Mouse (Mus musculus) ovary, adult 18-20 months (tissue): ENCODE measurements around the gene Rbms3.

Source experiments
- DNase-seq: peaks from one replicate; pipeline ENCODE4 v3.0.0; 2022; ENCODE audit warnings: low spot score, mixed read lengths

The Rbms3 gene

DNA sequence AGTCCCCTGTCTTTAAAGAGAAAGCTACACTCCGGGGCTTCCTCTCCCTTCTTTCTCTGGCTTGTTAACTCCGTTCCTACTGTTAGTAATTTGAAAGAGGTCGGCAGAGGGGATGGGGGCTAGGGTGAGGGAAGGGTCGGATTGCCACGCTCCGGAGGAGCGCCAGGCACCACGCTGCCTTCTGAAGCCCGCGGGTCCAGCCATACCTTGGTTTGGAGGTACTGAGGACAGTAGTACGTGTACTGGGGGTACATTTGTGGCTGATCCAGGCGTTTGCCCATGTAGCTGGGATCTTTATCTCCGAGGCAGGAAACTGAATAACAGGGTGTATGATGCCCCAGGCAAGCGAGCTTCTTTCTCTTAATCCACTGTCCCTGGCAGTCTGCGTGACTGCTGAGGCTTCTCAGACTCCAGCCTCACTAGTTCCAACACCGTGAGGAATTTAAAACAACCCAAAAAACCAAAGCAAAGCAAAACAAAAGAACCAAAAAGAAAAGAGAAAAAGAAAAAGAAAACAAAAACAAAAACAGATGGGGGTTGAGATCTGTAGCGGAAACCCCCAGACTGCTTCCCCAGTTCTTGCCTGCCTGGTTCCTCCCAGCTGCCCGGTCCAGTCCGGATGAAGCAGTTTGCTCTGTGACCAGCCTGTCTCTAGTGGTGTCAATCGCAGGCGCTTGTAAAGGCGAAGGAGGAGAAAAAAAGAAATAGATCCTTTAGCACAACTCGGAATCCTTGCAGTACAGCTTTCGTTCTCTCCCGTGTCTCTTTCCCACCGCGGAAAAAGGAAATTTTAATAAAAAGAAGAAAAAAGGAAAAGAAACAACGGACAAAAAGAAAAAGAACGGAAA lies 378.0 kb downstream of the Rbms3 start:
- DNase-seq: no peak

DNA sequence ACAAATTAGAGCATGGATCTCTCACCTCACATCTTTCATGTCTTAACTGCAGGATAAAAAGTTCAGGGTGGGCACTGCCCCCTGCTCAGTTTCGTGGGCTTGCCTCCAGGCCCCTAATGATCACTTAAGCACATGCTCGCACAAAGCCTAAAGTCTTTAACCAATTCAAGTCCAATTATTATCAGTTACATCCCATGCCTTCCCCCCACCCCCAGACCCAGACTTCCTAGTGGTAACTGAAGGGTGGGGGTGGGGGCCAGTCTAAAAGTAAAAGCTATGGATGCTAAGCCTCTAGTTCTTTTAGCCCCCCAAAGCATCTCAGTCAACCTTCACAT lies 378.9 kb downstream of the Rbms3 start:
- no peak for DNase-seq

DNA sequence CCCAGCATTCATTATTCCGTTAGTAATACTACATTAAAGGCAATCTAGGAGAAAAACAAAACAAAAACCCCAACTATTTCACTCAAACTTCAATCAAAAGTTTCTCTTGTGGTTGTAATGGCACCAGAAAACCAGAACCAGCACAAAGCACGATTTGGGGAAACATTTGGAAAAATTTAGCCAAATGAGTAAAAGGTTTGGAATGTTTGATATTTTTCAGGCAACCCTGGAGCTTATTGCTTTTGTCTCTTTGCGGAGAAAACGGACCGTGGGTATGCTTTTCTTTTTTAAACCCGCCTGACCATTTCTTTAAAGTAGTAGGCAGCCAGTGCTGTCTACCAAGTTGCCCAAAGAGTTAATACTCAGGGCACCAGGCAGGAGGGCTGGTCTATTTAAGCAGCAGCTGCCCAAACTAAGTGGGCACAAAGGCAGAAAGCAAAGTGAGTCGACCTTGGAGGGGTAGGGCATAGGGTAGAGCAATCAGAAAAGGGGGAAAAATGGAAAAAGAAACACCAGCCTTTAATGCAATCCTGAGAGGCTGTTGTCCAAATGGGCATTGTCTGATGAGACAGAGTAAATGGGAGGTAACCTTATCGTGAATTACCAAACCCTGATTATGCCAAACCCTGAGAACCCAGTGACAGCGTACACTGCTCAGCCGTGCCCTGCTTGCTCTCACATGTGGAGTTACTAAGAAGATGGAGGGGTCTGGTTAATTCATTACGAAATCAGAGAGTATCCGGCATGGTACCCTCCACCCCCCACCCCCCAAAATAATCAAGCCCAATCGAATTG lies 379.5 kb downstream of the Rbms3 start:
- DNase-seq: no peak

DNA sequence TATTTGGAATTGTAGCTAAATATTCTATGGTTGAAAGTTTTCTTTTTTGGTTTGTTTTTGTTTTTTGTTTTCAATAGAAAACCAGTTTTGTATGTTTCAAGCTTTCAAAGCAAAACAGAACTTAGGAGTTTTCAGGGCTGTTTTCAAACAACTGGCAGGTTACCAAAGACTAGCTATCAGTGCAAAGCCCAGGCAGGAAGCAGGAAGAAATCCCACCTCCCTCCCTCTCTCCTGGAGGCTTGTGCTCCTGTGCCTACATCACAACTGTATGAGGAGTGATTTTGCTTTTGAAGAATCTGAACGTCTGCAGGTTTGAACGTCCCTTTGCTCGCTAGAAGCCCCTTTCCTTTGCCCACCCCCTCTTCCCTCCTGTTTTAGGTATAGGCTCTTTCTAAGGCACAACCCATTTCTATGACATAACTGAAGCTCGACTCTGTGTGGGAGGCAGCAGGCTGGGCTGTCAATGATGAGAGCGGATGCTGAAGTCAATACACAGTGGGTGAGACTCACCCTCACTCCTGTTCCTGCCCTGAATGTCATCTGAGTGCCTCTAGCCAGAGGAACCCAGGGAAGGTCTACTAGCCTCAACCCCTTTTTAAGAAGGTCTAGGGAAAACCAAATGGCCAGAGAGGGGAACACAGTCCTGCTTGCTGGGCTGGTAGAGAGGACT lies 382.3 kb downstream of the Rbms3 start:
- no peak for DNase-seq

DNA sequence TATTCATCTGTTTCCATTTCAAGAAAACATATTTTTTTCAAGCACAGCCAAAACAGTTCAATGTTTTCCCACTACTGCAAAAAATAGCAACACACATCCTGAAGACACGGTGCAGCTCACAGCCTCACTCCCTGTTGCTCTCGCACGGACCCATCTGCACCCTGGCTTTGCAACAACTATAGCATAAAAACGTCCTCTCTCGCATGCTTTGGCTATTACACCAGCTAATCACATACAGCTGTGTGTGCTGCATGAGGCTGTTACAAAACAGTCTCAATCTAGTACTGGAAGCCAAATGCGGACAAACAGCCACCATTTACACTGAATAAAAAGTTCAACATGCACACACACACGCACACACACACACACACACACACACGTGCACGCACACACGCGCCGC lies 383.5 kb downstream of the Rbms3 start:
- DNase-seq: no peak

DNA sequence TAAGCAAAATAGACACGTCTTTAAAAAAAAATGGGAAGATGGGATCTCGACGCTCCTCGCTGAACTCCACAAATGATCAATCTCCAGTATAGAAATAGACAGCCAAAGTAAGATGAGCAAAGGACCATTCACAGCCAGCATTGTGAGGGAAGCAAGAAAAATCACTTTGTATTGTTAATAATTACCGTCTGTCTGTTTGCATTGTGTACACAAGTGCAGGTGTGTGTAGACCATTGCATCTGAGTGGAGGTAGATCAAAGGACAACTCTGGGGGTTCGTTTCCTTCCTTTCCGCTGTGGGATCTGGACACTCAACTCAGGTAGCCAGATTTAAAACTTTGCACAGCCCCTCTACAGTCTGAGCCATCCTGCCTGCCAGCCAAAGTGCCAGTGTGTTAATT lies 386.3 kb downstream of the Rbms3 start:
- no peak for DNase-seq

DNA sequence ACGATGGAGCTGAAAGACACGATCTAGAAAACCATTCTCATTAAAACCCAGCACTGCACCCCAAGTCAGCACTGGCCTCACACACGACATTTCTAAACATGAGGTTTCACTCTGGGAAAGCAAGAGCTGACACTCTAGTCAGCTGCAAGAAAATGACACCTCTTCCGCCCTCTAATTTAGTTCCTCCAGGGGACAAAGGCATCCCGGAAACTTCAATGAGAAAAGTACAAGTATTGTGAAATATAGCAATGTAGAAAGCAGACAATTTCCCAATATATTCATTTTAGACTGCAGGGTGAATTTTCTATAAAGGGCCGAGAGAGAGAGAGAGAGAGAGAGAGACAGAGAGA lies 395.0 kb downstream of the Rbms3 start:
- no peak for DNase-seq

DNA sequence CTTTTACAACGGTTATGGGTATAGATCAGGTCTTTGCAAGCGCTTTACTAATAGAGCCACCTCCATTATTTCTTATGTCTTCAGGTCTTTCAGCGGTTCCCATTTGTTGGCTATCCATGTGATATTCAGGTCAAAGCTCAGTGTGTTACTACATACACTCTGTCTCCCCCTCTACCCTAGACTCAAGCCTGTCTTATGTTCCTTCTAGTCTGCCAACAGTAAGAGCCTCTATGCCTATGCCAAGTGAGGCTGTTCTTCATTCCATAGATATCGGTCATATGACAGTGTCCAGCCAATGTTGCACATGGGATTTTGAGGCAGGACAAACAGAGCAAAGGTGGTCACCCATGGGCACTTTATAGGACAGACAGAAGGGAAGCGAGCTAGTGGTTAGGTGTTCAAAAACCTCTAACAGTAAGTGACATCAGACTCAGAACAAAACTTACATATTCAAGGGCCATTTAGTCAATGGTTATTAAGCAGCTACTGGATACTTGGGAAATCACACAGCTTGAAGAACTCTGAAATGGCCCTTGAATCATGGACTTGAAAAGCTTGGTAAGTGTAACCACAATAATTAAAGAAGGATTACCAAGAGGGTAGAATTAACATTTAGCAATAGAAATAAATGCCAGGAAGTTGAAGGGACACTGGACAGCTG lies 395.5 kb downstream of the Rbms3 start:
- DNase-seq: no peak

DNA sequence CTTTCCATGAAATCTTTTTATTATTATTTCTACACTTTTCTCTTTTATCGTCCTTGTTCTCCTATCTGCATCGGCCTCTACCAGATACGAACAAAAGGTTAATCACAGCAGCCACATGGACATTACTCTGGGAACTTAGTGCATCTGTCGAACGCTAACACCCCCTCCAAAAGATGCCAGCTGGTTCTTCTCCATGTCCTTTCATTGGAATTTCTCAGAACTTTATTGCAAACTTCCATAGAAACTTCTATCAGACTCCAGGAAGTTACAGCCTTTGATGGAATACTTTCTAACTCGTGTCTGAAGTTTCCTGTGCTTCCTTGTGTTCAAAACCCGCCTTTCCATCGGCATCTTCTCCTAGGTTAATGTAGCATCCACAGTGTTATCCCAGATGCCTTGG lies 407.0 kb downstream of the Rbms3 start:
- no peak for DNase-seq

DNA sequence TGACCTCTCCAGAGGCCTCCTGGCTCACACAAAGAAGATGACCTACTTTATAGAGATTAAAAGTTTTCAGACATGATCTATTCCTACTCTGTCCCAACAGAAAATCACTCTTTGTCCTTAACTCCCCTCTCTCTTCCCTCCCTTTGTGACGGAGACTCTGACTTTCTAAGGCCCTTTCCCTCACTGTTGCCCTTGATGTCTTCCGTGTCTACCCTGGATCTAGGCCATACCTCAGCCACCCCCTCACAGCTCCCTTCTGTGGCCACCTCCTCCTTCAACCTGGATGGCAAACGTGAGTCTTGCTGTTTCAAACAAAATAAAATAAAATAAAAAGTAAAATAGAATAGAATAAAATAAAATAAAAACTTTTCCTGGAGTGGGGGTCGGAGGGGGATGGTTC lies 408.2 kb downstream of the Rbms3 start:
- no peak for DNase-seq

DNA sequence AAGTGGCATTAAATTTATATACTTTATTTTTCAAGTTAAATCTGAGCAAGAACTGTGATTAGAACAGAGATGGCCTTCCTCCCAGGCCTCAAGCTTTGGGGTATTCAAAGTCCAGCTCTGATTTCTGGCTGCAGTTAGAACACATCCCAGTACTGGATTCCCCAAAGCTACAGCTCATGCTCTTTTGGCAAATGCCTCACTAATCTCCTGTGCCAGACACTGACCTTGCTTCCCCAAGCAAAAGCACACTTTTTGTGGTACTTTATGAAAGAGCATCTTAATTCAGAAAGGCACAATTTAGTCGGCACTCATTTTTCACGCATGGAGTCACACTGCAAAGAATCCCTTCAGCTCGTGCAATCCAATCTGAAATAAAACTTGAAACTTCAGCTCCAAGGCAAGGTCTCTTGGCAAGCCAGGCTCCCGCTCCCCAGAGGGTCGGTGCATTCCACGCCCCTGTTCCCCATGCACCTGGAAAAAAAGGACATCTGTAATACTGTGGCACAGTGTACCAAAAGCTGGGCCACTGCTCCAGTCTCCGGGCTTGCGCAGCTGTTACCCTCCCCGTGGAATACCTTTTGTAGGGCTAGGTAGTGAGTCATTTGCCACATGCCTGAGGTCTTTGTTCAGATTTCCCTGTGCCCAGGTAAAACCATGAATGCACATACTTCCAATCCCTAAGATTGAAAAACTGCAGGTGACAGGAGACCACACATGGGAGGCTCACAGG lies 413.5 kb downstream of the Rbms3 start:
- DNase-seq: no peak

DNA sequence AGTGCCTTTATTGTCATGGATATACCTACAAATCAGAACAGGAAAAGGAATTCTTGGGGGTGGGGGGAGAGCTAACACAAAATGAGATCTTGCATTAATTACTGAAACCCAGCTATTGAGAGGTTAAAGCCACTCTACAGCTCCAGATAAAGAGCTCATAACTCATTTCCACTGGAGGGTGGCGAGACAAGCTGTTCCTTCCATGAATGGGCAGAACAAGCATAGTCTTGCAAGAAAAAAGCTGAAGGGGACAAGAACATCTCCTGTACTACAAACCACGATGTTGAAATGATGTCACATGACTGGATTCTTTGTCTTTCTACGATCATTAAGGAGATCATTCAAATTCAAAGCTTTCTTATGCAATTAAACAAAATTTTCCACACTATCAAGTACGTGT lies 417.7 kb downstream of the Rbms3 start:
- DNase-seq: no peak

DNA sequence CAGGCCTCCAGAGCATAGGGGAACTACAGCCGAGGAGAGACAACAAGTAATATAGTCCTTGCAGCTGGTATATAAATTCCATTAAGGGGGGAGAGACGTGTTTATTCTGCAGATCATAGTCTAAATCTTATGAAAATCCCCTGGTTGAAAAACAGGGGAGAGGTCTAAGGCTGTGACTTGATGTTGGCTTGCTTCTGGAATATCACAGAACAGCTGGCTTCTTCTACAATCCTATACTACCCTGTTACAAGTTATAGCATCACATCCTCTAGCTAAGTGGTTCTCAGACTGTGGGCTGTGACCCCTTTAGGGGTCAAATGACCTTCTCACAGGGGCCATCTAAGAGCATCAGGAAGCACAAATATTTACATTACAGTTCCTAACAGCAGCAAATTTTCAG lies 419.4 kb downstream of the Rbms3 start:
- DNase-seq: no peak

DNA sequence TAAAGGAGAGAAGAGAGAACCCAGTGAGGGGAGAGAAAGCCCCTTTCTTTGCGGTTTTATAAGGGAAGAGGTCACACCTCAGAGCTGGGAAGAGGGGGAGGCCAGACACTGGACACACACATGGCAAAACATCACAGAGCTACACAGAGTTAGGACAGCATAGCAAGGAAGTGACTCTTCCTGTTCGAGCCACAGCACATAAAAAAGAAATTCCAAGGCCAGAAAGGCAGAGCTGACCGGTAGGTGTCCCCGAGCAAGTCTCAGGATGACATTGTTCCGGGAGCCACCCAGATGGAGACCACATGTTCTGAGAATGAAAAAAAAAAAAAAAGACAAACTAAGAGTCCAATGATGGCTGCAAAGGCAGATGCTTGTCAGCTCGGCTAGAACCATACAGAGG lies 424.3 kb downstream of the Rbms3 start:
- DNase-seq: no peak

DNA sequence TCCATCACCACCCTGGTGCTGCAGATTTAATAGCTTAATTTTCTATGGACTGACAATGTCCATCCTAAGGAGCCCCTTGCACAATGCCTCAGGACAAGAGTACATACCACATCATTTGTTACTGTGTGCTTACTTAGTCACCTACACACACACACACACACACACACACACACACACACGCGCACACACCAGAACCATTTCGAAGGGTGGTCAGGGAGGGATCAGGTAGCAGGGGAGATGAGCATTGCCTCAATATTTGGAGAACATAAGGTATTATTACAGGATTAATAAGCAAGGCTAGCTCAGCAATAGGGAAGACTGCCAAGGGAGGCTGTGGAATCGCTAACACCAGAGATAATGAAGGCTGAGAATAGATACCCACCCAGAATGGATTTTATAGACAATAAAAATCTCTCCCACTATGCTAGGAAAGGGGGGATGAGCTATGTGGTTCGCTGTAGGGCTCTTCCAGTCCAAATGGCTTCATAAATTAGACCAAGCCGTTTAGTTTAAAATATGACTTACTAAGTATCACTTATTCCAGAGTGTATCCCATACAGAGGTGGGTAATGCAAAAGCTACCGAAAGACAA lies 429.6 kb downstream of the Rbms3 start:
- no peak for DNase-seq

DNA sequence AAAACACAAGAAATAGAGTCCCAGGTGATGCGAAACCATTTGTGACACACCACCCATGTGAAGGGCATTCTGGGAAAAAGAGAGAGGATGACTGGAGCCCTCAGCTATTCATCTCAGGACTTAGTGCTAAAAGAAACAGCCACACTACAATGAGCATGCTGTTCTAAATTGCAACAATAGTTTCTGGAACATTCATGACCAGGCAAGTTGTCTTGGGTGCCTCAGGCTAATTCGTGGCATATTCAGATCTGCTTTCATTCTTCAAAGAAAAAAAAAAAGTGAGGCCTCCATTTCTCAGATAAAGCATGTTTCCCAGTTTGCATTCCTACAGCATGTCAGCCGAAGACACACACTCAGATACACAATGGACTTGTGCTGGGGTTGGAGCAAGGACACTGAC lies 432.2 kb downstream of the Rbms3 start:
- no peak for DNase-seq

DNA sequence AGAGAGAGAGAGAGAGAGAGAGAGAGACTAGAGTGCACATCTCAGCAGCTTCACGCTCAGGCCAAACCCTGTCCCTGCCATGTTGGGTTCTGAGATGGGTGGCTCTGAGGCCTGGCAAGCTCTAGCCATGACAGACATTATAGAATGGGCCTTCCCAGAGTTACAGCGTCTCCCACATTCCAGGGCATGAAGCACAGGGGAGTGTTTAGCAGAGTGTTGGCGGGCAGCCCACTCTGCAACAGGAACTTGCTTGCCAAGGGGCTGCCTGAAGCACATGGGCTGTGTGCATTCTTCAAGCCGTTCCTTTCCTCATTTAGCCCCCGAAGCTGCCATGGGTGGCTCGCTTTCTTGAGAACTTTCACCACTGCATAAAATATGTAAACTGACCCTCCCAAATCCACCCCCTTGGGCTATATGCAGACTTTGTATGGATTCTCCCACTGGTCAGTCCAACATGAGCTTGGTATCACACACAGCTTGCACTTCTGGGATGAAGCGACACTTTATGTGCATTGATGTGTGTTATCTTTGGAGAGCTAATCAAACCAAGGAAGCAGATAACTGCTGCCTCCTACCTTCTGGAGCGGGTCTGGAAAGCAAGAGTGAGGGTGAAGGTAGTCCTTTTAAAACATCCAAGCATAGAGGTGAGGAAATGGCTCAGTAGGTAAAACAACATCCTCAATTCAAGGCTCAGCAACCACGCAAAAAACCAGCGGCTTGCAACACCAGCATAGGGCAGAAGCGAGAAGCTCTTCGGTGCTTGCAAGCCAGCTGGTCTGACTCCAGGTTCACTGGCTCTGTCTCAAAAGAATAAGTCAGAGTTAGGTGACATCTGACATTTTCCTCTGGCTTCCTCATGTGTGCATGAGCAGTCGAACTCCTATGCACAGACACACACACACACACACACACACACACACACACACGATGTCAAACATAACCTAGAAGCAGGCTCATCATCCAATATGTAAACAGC lies 436.9 kb downstream of the Rbms3 start:
- peak; percentile 67 for DNase-seq

DNA sequence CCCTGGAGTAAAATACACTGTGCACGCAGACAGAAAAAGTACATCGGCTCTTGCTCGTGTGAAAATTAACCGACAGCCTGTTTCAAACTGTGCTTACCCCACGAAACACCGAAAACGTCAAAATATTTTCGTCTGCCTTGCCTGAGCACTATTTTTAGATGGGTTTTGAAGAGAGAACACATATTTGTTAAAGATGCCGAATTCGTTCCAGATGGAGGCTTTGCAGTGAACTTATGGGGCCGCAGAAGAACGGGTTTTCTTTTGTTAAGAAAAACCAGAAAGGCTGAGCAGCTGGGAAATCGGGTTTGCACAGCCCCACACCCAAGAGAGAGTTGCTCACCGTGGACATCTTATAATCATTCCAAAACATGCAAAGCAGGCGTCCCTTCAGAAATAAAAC lies 437.6 kb downstream of the Rbms3 start:
- no peak for DNase-seq

DNA sequence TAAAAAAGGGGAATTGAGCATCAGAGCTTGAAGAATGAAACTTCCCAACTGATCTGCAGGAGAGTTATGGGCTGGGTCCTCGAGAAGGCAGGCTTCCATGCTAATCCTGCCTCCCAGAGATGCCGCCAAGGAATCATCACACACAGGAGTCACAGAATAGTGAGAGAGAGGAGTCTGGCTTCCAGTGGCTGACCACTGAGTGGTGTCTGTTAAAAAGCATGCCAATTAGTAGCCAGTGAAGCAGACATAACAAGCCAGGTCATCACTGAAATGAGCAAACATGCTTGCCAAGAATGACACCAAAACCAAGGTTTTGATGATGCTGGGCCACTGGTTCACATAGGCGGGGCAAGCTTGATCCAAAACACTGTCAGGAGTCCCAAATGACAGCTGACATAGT lies 441.3 kb downstream of the Rbms3 start:
- no peak for DNase-seq
